Mouse (Mus musculus): Measurements from ENCODE around the gene Dusp22.

The Dusp22 gene

DNA sequence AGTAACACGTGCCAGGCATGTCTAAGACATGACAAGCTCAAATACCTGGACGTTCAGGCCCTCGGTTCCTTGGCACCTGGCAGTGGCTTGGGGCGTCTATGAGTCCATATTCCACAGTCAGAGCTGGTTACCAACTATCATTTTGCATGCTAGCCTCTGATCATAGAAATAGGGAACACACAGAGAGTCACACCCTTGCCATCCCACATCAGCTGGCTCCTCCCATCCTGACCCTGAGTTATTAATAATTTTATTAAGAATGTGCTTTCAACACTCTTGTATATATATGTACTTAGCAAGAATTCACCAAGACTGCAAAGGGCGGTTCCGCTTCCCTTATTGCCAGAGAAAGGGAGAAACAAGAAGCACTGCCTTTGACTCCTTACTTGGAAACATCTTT, 54.8 kb downstream of the Dusp22 start:
- CTCF ChIA-PET, result no interaction called here

DNA sequence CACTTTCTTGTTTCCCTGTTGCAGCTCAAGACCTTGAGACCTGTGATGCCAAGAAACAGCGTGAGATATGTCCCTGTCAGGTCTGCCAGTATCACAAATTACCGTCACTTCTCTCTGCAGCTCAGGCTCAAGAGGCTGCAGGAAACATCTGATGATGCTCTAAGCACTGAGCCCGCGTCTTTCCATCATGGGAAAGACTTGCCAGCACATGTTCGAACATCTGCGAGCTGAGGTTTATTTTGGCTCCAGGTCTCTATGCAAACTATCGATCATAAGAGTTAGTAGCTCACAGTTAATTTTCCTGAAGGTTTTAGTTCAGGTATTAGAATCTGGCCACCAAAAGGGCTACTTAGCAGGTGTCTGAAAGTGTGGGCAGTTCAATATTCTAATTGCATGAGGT, 55.3 kb downstream of the Dusp22 start:
- CTCF ChIA-PET, result no interaction called here

DNA sequence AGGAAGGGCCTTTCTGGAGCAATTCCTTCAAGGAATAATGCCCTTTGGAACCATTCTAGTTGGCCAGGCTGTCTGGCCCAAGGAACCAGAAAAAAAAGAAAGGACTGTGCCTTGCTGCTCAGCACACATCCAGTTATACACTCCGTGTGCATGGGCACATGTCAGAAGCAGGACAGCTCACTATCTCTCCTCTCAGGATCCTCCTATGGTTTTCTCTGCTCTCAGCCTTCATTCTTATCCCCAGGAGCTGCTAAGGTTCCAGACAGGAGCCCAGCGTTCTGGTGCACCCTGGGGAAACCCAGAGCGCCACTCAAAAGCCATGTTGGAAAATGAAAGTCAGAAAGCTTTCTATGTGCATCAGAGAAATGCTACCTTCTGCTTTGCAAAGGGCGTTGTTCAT, 55.8 kb downstream of the Dusp22 start:
- CTCF ChIA-PET, result no interaction called here

DNA sequence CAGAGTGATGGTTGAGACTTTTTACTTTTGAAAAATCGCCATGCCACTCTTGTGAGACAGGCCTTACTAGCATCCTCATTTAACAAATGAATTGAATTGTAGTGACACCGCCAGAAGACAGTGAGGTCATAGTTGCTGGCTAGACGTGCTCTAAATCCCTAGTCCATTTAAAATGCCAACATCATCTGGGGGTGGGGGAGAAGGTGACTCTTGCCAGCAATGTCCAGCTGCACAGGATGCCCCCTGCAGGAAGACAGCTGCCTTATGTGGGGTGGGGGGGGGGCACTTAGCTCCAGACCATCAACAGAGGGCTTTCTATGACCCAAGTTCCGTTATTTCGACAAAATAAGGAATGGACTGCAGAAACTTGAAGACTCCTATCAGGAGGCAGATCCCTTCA, 56.8 kb downstream of the Dusp22 start:
- CTCF ChIA-PET, result no interaction called here

DNA sequence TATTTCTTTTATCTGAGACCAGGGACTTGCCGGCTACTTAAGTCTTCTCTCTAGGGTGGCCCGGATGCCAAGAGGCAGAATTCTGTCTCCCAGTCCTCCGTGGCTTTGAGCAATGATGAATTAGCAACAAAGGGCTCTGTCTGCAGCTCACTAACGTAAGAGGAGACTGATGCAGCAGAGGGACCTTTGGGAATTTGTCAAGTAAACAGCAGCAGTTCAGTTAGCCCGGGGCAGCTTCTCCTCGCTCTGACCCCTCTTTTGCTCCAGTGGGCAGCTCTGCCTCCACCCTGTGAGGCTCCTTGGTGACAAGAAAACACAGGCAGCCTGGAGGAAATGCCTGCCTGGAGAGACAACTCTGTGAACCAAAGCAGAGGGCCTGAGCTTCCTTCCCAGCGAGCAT, 62.8 kb downstream of the Dusp22 start:
- CTCF ChIA-PET, result interaction anchor here (0.5 to 0.8 kb wide), 2 partner anchors 45 to 98 kb away, joined by 3 to 6 read pairs; no protein-coding TSS in a partner anchor

DNA sequence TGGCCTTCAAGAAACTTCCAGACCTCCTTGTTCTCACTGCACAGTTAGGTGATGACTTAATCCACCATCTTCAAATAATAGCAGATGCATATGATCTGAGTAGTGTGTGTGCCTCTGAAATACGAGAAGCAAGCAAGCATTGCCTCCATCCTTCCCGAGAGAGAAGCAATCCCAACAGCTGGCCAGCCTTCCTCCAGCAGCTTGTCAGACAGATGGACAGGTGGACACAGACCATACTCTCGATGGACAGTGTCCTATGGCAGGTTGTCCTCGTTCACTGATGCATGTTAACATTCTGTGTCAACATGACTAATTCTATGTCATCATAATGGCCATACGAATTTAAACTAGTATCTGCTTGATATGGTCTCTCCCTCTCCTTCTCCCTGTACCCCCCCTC, 63.5 kb downstream of the Dusp22 start:
- CTCF ChIA-PET, result no interaction called here

DNA sequence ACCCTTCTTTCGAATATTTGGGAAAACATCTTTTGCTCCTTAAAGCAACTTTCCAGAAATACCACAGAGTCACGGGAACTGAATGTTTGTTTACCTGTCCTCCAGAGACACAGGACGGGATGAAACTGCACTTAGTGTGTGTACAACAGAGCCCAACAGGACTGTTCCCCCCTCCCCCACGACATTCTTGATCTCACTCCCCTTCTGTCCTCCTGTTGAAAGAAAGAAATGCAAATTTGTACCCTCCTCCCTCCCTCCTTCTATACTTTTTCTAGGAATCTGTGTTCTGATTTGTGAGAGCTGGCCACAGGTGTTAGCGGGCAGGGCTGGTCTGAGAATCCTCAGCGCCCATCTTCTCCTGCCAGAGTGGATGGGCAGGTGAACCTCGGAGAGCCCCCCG, 64.1 kb downstream of the Dusp22 start:
- CTCF ChIA-PET, result interaction anchor here (0.7 to 1.3 kb wide), 2 partner anchors 26 to 938 kb away, joined by 3 to 4 read pairs; partner anchors contain the start of gene Irf4

DNA sequence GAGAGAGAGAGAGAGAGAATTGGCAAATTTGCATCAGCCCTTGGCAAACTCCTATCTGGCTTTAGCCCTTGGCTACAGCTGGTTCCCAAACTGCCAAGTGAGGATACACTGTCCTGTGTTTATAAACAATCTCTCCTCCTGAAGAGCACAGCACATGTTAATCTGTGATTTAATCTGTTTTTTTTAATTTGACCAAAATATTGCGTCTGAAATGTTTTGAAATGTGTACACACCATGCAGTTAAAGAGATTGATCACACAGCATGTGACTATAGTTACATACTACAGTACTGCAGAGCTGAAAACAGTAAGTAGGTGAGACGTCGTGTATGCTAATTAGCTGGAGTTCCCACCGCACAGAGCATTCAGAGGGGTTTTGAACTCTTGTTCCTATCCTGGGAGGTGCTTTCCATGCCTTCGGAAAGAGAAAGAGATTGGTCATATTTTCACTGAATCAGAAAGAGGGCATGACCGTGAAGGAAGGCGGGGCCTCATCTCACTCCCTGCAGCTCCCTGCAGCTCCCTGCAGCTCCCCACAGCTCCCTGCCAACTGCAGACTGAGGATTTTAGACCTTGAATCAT, 65.0 kb downstream of the Dusp22 start:
- CTCF ChIA-PET, result interaction anchor here (0.7 to 1.3 kb wide), 2 partner anchors 25 to 937 kb away, joined by 3 to 4 read pairs; partner anchors contain the start of gene Irf4

DNA sequence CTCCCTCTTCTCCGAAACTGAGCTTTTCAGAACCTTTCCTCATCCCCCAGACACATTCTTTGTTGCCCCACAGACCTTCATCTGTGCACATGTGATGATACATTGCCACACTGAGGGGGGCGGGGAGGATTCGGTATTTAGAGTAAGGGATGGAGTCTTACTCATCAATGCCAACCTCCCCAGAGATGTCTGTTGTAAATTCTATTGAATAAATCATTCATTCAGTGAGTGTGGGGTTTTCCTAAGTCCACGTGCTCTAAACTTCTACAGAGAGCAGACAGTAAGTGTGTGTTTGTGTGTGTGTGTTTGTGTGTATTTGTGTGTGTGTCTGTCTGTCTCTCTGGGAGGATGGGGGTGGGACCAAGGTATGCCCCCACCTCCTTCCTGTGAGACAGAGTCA, 67.1 kb downstream of the Dusp22 start:
- CTCF ChIA-PET, result interaction anchor here (0.5 kb wide), 1 partner anchor 32 kb away, joined by 3 read pairs; no protein-coding TSS in a partner anchor

DNA sequence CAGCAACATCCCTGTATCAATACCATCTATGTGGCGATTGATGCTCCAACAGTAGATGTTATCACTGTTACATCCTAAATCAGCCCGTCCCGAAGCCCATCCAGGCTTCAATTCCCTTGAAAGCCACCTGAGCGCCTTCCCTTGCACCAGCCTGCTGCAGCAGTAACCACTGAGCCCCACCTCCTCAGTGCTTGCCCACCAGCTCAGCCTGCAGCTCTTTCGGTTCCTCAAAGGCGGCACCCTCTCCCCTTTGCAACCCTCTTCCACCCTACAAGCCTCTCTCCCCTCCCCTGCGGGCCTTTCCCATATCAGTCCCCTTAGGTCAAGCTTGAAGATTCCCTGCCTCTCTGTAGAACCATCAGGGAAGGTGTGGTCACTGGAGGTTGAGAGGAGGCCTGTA, 68.4 kb downstream of the Dusp22 start:
- CTCF ChIA-PET, result interaction anchor here (0.5 to 0.8 kb wide), 3 partner anchors 19 to 97 kb away, joined by 10 to 15 read pairs (median 14); partner anchors contain the start of gene Irf4

DNA sequence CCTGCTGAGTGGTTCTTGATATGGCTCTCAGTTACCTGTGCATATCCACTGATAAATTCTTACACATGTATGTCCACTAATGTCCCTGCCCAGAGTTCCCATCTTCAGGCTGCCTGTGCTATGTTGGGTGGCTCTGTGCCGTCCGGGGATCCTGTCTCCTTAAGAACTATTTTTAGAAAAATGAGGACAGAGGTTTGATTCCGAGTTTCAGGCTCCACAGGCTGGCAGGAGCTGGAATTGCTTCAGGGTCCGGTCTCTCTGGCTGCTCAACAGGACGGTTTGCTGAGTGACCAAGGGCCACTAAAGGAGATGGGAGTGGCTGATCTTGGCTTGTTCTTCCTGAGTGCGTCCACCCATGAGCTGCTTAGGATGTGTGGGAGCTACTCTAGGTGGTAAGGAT, 69.4 kb downstream of the Dusp22 start:
- CTCF ChIA-PET, result interaction anchor here (0.5 to 1.2 kb wide), 2 partner anchors 37 to 97 kb away, joined by 3 to 4 read pairs; no protein-coding TSS in a partner anchor

DNA sequence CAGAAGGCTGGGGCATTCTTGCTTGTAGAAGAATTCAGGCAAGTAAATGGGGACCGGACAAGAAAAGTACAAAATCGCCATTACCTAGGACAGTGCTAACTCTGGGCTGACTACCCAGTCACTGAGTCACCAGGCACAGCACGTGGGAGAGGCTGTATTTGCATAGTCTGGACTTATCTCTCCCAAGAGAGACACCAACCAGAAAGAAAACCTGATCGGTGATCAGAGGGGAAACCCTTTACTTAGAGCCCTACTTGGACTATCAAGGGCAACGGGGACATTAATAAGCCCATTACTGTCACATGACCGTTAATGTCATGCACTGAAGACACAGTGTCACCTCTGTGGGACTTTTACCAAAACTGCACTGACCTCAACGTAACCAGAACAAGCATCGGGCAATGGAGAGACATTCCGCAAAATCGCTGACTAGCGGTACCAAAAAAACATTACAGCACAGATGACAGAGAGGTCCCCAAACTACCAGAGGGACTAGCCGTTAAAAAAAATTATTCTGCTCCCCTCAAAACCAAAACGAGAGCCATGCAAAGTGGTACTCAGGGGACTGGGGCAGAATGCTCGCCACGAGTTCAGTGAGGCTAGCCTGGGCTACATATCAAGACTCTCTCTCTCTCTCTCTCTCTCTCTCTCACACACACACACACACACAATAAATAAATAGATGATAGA, 70.5 kb downstream of the Dusp22 start:
- CTCF ChIA-PET, result interaction anchor here (0.5 to 0.9 kb wide), 2 partner anchors 98 to 152 kb away, joined by 4 to 7 read pairs; no protein-coding TSS in a partner anchor

DNA sequence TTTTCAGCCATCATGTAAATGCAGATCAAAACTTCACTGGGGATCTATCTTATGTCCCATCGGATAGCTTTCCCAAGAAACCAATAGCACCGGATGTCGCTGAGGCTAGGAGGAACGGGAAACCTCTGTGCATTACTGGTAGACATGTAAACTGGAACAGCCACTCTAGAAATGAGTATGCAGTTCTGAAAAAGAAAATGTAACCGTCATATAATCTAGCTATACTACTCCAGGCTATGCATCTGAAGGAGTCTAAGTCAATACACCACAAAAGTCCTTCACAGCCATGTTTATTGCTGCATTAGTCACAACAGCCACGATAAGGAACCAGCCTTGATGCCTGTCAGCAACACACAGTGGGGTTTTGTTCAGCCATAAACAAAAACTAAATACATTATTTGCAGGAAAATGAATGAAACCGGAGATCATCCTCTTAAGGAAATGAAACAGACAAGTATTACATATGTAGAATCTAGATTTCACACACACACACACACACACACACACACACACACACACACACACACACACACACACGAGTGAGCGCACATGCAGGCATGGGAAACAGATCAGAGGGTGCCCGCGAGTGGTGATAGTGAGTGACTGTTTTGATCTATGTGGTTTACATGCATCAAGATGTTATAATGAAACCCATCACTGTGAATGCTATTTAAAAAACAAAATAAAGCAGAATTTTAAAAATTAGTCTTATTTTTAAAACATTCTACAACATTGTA, 73.1 kb downstream of the Dusp22 start:
- CTCF ChIA-PET, result interaction anchor here (1.0 kb wide), 1 partner anchor 120 kb away, joined by 3 read pairs; no protein-coding TSS in a partner anchor

DNA sequence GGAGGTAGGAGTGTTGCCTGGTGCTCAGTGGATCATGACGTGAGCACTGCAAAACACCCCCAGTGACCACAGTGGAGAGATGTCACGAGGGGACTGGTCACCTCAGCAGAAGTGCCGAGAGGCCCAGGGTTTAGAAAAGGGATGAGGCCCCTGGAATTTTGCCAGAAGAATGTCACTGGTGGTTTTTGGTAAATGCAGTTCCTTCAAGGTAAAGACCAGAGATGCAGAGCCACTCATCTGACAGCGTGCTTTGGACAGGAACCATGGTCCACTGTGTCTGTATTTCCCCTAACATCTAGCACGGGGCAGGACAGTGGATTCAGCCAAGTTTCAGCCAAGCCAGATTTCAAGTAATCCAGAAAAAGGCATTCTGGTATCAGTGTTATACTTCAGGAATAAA, 76.9 kb downstream of the Dusp22 start:
- CTCF ChIA-PET, result no interaction called here

DNA sequence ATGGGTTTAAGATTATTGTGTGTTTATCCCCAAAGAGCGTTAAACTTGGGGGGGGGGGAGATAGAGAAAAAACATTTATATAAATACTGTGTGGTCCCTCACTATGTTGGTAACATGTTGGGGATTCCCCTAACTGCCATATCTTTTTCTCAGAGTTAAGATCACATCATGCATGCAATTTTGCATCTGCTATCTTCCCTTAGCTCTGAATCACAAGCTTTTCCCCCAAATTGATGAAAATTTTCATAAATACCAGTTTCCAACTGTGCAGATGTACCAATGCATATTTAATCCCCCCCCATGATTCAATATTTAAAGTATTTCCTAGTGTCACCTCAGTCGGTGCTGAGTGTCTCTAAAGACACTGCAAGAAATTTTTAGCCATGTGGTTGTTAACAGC, 77.5 kb downstream of the Dusp22 start:
- CTCF ChIA-PET, result no interaction called here

DNA sequence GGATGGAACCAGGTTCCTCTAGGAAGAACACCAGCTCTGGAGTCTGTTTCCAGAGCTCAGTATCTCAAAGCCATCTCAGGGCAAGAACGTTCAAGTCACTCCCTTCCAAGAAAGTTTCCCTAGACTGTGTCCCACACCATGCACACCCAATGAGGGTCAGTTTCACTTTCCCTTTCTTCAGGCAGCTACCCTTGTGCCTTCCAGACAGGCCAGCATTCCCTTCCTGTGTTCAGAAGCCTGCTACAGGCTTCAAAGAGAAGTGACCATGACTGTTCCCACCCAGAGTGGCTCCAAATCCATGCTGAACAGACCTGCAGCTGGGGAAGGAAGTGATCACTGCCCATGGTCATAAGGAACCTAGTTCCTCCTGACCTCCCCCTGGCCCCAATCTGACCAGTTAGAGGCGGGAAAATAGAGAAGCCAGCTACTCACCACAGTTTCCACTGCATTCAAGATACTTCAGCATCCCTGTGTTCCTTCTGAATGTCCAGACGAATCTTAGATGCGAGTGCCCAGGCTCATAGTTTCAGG, 78.6 kb downstream of the Dusp22 start:
- CTCF ChIA-PET, result no interaction called here

DNA sequence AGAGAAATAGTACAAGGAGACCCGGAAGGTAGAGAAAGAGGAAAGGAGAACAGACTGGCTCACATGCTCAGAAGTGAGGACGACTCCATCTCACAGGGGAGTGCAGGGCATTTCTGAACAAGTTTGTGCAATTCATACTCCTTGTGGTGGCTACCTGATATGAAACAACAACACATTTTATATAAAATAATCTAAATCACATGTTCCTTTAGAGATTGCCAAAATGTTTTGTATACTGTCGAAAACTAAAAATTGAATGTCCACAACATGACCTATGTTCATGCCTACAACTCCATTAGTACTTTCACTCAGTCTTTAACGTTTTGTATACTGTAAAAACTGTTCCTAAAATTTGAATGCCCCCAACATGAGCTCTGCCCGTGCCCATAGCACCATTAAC, 81.4 kb downstream of the Dusp22 start:
- CTCF ChIA-PET, result interaction anchor here (0.7 kb wide), 1 partner anchor 27 kb away, joined by 9 read pairs; no protein-coding TSS in a partner anchor

DNA sequence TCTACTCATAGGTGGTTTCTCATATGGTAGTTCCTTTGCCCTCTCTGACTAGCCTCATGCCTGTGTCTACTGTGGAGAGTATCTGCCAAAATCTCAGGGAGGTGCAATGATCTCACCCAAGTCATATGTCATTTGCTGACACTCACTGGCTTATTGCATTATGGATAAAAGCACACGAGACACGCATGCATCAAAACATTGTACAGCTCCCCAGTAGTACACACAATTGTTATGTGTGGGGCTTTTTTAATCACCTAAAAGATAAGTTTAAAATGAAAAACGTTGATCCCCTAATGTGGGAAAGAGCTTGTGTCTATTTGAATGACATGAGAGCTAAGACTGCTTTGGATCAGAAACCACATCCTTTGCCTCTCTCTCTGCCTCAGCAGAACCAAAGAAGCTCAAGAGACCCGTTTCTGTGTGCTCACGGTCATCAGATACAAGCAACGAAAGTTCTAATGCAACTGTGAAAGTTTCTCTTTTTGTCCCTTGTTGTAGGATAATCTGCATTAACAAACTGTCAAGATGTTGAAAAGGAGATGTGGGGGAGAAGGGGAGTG, 82.7 kb downstream of the Dusp22 start:
- CTCF ChIA-PET, result no interaction called here

DNA sequence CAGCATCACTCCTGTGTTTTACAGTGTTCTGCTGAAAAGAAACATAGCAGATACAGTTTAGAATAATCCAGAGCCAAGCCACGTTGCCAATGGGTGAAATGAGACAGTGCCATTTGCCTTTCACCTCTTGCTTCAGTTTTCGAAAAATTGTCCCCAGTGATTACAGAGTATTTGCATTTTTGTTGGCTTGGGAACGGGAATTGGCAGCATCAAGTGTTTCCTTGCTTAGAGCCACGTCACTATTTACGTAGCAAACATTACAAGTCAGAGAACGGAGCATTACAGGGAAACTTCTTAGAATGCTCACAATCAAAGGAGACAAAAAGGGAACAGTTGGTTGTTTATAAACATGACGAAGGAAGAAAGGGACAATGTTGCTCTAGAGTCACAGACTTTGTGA, 85.3 kb downstream of the Dusp22 start:
- CTCF ChIA-PET, result no interaction called here

DNA sequence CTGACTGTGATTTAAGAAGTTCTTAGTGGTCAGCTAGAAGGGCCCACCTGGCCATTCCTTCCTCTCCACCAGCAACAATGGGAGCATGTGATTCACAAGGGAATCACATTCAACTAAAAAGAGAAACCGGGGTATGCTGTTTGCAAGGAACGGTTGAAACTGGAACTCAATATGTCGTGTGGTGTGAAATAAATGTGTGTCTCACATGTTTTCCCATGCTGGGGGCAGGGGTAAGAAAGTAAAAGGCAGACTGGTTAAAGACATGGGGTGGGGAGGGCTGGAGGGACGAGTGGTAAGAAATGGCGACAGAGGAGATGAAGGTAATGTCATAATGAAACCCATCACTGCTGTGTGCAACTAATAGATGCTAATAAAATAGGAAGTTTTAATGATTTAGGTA, 87.3 kb downstream of the Dusp22 start:
- CTCF ChIA-PET, result interaction anchor here (0.7 kb wide), 2 partner anchors 18 to 21 kb away, joined by 4 to 10 read pairs; no protein-coding TSS in a partner anchor

DNA sequence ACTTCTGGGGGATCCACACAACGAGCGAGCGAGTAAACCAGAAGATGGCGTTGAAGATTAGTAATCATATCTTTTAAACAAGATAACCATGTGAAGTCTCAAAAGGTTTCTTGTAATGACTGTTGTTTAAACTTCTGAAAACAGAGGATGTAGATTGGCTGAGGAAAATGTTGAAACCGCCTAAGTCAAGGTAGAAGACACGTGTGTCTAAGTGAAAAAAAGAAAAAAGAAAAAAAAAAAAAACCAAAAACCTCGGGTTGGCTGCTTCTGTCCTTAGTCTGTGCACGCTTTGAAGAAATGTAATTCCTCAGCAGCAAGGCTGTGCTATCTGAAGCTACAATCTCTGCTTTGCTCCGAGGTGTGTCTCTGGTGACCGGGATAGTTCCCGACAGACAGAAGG, 87.7 kb downstream of the Dusp22 start:
- CTCF ChIA-PET, result interaction anchor here (0.7 kb wide), 1 partner anchor 19 kb away, joined by 10 read pairs; no protein-coding TSS in a partner anchor

DNA sequence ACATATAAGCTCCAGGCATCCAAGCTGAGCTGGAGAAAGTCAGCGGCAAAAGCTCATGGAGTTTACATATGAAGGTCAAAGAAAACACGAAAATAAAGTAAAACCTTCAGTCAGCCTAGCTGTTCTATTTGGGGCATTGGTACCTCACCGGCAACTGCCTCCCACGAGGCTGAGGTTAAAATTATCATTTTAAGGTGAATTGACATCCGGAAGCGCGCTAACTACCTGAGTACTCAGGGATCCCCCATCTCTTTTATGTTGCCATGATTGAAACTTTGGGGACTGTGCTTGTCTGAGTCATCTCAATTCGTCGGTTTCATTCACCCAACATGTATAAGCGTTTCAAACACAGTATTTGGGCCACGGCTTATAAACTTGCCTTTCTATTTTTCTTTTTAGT, 88.5 kb downstream of the Dusp22 start:
- CTCF ChIA-PET, result interaction anchor here (0.7 kb wide), 1 partner anchor 13 kb away, joined by 3 read pairs; no protein-coding TSS in a partner anchor
